Mouse (Mus musculus) lung, adult 2 months (tissue): Measurements from ENCODE around the gene Nab1. TPM values are rescaled to one million over a fixed set of nuclear protein-coding genes. Genes with fewer than 3 reads are reported as not detected.

Experiments used
- DNase-seq: peaks from one replicate; pipeline ENCODE4 v3.0.0; 2022
- H3K4me1 ChIP-seq: fragments of 200-500 bp; 2 replicates; pipeline ENCODE4 v1.6.1; 2011; ENCODE audit warnings: low read length; ENCODE audit not compliant: control insufficient read depth, insufficient read depth
- H3K4me3 ChIP-seq: fragments of 200-500 bp; replicated peaks from 2 replicates; pipeline ENCODE3; 2011; ENCODE audit warnings: low read depth, mild to moderate bottlenecking, control low read depth, low read length; ENCODE audit errors: extremely low read depth
- CTCF ChIP-seq: fragments of 200-500 bp; IDR thresholded peaks from 2 replicates; pipeline ENCODE4 v1.5.1; 2011; ENCODE audit warnings: mild to moderate bottlenecking, low read length, control low read depth; ENCODE audit not compliant: insufficient read depth
- POLR2A ChIP-seq: fragments of 200-500 bp; IDR thresholded peaks from 2 replicates; pipeline ENCODE4 v1.6.1; 2011; ENCODE audit warnings: low read depth, mild to moderate bottlenecking, control low read depth, low read length, borderline replicate concordance; ENCODE audit errors: extremely low read depth
- WGBS: fragments of 180-500 bp; shearing (Covaris S2); methylation state at CpG from one replicate; pipeline ENCODE4 v1.1.7; 2018; 5-methylcytosine and 5-hydroxymethylcytosine counted together
- polyA plus RNA-seq: library from polyadenylated mRNA; depleted of rRNA; stranded (reverse); fragments of >200 nt; gene quantifications from 2 replicates; pipeline ENCODE4 v1.2.3, GENCODE M21; 2012

Gene Nab1
- polyA plus RNA-seq, 1 experiment = 14.9 TPM

- DNase-seq = no peak
- H3K4me1 ChIP-seq = peaks cover 4% of the 10 kb centered on the region
- WGBS = 77% methylated on average over 7 of the region's 7 CpGs
- no peak overlapping the region for H3K4me3 ChIP-seq
- TF ChIP-seq POLR2A = no peak
- TF ChIP-seq CTCF = no peak
Observed at GRCm38 (mm10) chr1:52489538-52490181, 10.8 kb downstream of the Nab1 start.

DNA sequence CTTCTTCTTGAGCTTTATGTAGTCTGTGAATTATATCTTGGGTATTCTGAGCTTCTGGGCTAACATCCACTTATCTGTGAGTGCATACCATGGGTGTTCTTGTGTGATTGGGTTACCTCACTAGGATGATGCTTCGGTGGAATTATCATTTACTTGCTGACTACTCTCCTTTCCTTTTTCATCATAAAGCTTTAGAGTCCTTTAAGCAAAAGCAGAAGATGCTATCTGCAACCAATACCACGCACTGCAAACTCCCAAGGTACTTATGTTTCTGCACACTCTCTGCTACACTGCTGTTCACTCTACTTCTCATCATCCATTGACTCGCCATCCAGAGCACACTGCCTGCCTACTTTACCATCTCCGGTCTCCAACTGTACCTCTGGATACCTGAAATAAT, 15.5 kb downstream of the Nab1 start:
- no peaks in the 10 kb centered on the region; the same call in 1 of the 2 replicates for H3K4me1 ChIP-seq
- TF ChIP-seq POLR2A = no peak
- no peak for DNase-seq
- H3K4me3 ChIP-seq = no peak overlapping the region
- 96% methylated on average over 4 of the region's 4 CpGs for WGBS

GRCm38 (mm10) chr1:52474291-52474690, 26.2 kb downstream of the Nab1 start:
- Histone ChIP-seq H3K4me3 (no peak overlapping the region), H3K4me1 (no peaks in the 10 kb centered on the region)
- 71% methylated on average over 1 of the region's 1 CpGs for WGBS
- TF ChIP-seq CTCF = no peak
- TF ChIP-seq POLR2A = no peak
- DNase-seq = no peak

- TF ChIP-seq CTCF = no peak
- no peak for TF ChIP-seq POLR2A
- no peak for DNase-seq
- 69% methylated on average over 7 of the region's 7 CpGs for WGBS
Observed at GRCm38 (mm10) chr1:52470811-52471489, 29.5 kb downstream of the Nab1 start.

DNA sequence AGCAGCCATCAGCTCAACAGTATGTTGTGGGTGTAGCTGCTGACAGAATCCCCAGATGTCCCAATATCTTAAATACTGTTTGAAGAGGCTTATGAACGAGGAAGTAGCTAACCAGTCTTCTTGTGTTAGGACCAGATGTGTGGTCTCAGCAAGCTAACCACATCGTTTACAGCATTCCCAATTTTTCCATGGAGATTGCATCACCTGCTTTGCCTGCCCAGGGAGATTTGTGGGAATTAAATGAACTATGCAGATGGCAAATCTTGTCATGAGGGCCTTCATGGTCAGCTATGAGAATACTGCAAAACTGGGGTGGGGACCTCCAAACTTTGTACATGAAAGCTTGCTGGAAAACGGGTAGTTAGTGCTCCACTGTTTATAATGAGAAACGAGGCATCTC, 30.2 kb downstream of the Nab1 start:
- Histone ChIP-seq H3K4me1 (no peaks in the 10 kb centered on the region), H3K4me3 (no peak overlapping the region)
- no peak for TF ChIP-seq CTCF
- no peak for TF ChIP-seq POLR2A
- no peak for DNase-seq
- WGBS = 58% methylated on average over 4 of the region's 4 CpGs

More at GRCm38 (mm10) chr1:52470811-52471489, 29.5 kb downstream of the Nab1 start:
- Histone ChIP-seq H3K4me1 (no peaks in the 10 kb centered on the region), H3K4me3 (no peak overlapping the region)

- H3K4me3 ChIP-seq = no peak overlapping the region
- 91% methylated on average over 8 of the region's 8 CpGs for WGBS
Observed at GRCm38 (mm10) chr1:52466518-52467120, 33.9 kb downstream of the Nab1 start.

DNA sequence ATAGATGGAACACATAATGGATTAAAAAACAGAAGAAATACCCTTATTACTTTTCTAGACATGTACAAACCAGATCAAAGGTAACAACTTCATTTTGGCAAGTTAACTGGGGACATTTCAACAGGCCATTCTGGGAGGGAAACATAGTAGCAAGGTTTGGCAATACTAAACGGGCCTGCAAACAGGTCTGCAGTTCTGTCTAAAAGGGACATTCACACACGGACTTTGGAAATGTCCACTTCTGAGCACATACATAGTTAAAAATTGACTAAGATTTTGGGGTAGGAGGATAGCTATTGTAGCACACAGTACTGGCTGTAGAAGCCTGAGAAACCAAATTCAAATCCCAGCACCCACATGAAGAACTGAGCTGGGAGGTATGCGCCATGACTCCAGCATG, 34.6 kb downstream of the Nab1 start:
- H3K4me1 ChIP-seq = no peaks in the 10 kb centered on the region
- 88% methylated on average over 3 of the region's 3 CpGs for WGBS
- no peak overlapping the region for H3K4me3 ChIP-seq
- no peak for TF ChIP-seq POLR2A
- no peak for TF ChIP-seq CTCF
- DNase-seq = no peak

More at GRCm38 (mm10) chr1:52466518-52467120, 33.9 kb downstream of the Nab1 start:
- no peaks in the 10 kb centered on the region for H3K4me1 ChIP-seq
- DNase-seq = no peak
- TF ChIP-seq POLR2A (no peak), CTCF (no peak)

DNA sequence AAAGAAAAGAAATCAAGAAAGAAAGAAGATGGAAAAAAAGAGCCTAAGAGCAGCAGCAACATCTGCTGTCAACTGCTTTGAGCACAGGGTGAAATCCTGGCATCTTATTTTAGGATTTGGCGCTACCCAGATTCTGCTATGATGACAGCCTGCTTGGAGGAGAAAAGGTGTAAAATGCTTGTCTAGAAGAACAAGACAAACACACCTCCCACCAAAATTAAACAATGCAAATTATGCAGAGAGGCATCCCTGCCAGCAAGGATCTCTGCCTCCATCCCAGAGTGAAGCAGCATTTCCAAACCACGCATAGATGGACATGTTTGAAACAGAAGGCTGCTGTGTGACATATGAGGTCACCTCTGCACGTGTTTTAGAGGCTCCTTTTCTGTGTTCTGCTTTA, 35.2 kb downstream of the Nab1 start:
- no peaks in the 10 kb centered on the region for H3K4me1 ChIP-seq
- TF ChIP-seq CTCF (no peak), POLR2A (no peak)
- no peak overlapping the region for H3K4me3 ChIP-seq
- WGBS = 83% methylated on average over 3 of the region's 3 CpGs
- no peak for DNase-seq

- TF ChIP-seq CTCF = no peak
- no peak for TF ChIP-seq POLR2A
- no peak for DNase-seq
- WGBS = 85% methylated on average over 6 of the region's 6 CpGs
- no peaks in the 10 kb centered on the region for H3K4me1 ChIP-seq
- no peak overlapping the region for H3K4me3 ChIP-seq
Observed at GRCm38 (mm10) chr1:52463305-52463704, 37.2 kb downstream of the Nab1 start.

DNA sequence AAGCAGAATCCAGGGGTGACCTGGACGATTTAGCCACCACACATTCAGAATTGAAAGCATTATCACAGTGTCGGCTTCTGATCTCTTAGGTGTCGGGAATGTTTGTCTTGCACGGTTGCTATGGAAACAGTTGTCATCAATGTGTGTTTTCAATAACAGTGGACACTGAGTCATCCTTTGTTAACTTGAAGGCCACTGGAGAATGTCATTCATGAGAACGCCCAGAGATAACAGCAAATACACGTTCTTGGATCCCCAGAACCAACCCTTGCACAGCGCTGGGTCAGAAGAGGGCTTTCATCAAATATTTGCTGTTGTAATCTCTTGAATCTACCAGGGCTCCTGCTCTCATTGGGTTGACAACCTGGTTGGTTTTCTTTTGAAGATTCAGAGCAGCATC, 43.9 kb downstream of the Nab1 start:
- DNase-seq = no peak
- Histone ChIP-seq H3K4me3 (no peak overlapping the region), H3K4me1 (no peaks in the 10 kb centered on the region)
- TF ChIP-seq CTCF (no peak), POLR2A (no peak)
- WGBS = 50% methylated on average over 7 of the region's 7 CpGs
